Mouse (Mus musculus): ENCODE measurements at regions not wholly inside any gene's neighbourhood (a gene's known extent, or its start where the extent isn't known, plus 50 kb on each side); places are given as distances from the start of the nearest gene placed in this dataset.

GRCm38 (mm10) chr2:166249338-166249950 lies 94.0 kb upstream of the Sulf2 start:
- H3K27ac ChIP-seq (ENCODE audit: insufficient read depth, low read depth, low read length, poor library complexity, severe bottlenecking), result no peak overlapping the region
- no peaks in the 10 kb centered on the region; the same call in 1 of the 2 replicates for H3K36me3 ChIP-seq (ENCODE audit: control insufficient read depth, insufficient read depth, low read length, poor library complexity, severe bottlenecking)
- in situ Hi-C loops (cut with MboI; ENCODE audit: low sequenced_read_pairs in 2 of 2, unreplicated experiment in 2 of 2), result no loop called here
- H3K9me3 ChIP-seq (ENCODE audit: control insufficient read depth, insufficient read depth, low read depth, low read length), result no peaks in the 10 kb centered on the region
- H3K9ac ChIP-seq (ENCODE audit: insufficient read depth, low read depth, low read length, poor library complexity, severe bottlenecking), result no peak overlapping the region
- H3K4me1 ChIP-seq (ENCODE audit: control insufficient read depth in 2 of 2, insufficient read depth in 2 of 2, low read length in 2 of 2, poor library complexity in 1 of 2), result peaks cover 3 to 36% of the 10 kb centered on the region in 2 experiments
- no peak for DNase-seq (ENCODE audit: low read depth, low spot score)
- TF ChIP-seq MAFK (IDR thresholded peaks at IDR 0.05; ENCODE audit: insufficient read depth, low read depth, low read length) (no peak), HCFC1 (IDR thresholded peaks at IDR 0.05; ENCODE audit: borderline replicate concordance, insufficient read depth, low read length) (no peak), CHD2 (IDR thresholded peaks at IDR 0.05; ENCODE audit: low read depth, low read length) (no peak), ZNF384 (IDR thresholded peaks at IDR 0.05; ENCODE audit: low read depth, low read length) (no peak), ZC3H11A (IDR thresholded peaks at IDR 0.05; ENCODE audit: borderline replicate concordance, low read depth, low read length) (no peak)
- no peak overlapping the region for H3K4me3 ChIP-seq (ENCODE audit: insufficient read depth in 1 of 2, low read depth in 1 of 2, low read length in 2 of 2, poor library complexity in 1 of 2, severe bottlenecking in 1 of 2)

- H3K9me3 ChIP-seq (ENCODE audit: control insufficient read depth, insufficient read depth, low read depth, low read length), result no peaks in the 10 kb centered on the region
- peak overlapping the region in 1 of 2 experiments; percentile 23; a peak in 1 of 4 replicates for H3K4me3 ChIP-seq (ENCODE audit: insufficient read depth in 1 of 2, low read depth in 1 of 2, low read length in 2 of 2, poor library complexity in 1 of 2, severe bottlenecking in 1 of 2)
- DNase-seq (ENCODE audit: low read depth, low spot score), result peak; percentile 51
- H3K36me3 ChIP-seq (ENCODE audit: control insufficient read depth, insufficient read depth, low read length, poor library complexity, severe bottlenecking), result no peaks in the 10 kb centered on the region; the same call in 1 of the 2 replicates
- no peak for TF ChIP-seq ZC3H11A (IDR thresholded peaks at IDR 0.05; ENCODE audit: borderline replicate concordance, low read depth, low read length)
- TF ChIP-seq CHD2 (IDR thresholded peaks at IDR 0.05; ENCODE audit: low read depth, low read length), result no peak
- TF ChIP-seq ZNF384 (IDR thresholded peaks at IDR 0.05; ENCODE audit: low read depth, low read length), result no peak
- TF ChIP-seq MAFK (IDR thresholded peaks at IDR 0.05; ENCODE audit: insufficient read depth, low read depth, low read length), result no peak
- in situ Hi-C loops (cut with MboI; ENCODE audit: low sequenced_read_pairs in 2 of 2, unreplicated experiment in 2 of 2), result no loop called here
- H3K27ac ChIP-seq (ENCODE audit: insufficient read depth, low read depth, low read length, poor library complexity, severe bottlenecking), result no peak overlapping the region
- peaks cover 0 to 29% of the 10 kb centered on the region in 2 experiments; a peak in 3 of 4 replicates for H3K4me1 ChIP-seq (ENCODE audit: control insufficient read depth in 2 of 2, insufficient read depth in 2 of 2, low read length in 2 of 2, poor library complexity in 1 of 2)
- H3K9ac ChIP-seq (ENCODE audit: insufficient read depth, low read depth, low read length, poor library complexity, severe bottlenecking), result no peak overlapping the region
Observed at GRCm38 (mm10) chr2:166246401-166247189, 91.1 kb upstream of the Sulf2 start.

GRCm38 (mm10) chr2:166245219-166245618 lies 89.8 kb upstream of the Sulf2 start:
- Histone ChIP-seq H3K27ac (ENCODE audit: insufficient read depth, low read depth, low read length, poor library complexity, severe bottlenecking) (no peak overlapping the region), H3K4me3 (ENCODE audit: insufficient read depth in 1 of 2, low read depth in 1 of 2, low read length in 2 of 2, poor library complexity in 1 of 2, severe bottlenecking in 1 of 2) (no peak overlapping the region), H3K36me3 (ENCODE audit: control insufficient read depth, insufficient read depth, low read length, poor library complexity, severe bottlenecking) (no peaks in the 10 kb centered on the region), H3K4me1 (ENCODE audit: control insufficient read depth in 2 of 2, insufficient read depth in 2 of 2, low read length in 2 of 2, poor library complexity in 1 of 2) (peaks cover 0 to 20% of the 10 kb centered on the region in 2 experiments; a peak in 2 of 4 replicates), H3K9ac (ENCODE audit: insufficient read depth, low read depth, low read length, poor library complexity, severe bottlenecking) (no peak overlapping the region), H3K9me3 (ENCODE audit: control insufficient read depth, insufficient read depth, low read depth, low read length) (no peaks in the 10 kb centered on the region)
- no peak for DNase-seq (ENCODE audit: low read depth, low spot score)
- TF ChIP-seq MAFK (IDR thresholded peaks at IDR 0.05; ENCODE audit: insufficient read depth, low read depth, low read length), result no peak
- no peak for TF ChIP-seq HCFC1 (IDR thresholded peaks at IDR 0.05; ENCODE audit: borderline replicate concordance, insufficient read depth, low read length)
- TF ChIP-seq CHD2 (IDR thresholded peaks at IDR 0.05; ENCODE audit: low read depth, low read length), result no peak
- TF ChIP-seq ZC3H11A (IDR thresholded peaks at IDR 0.05; ENCODE audit: borderline replicate concordance, low read depth, low read length), result no peak
- no peak for TF ChIP-seq ZNF384 (IDR thresholded peaks at IDR 0.05; ENCODE audit: low read depth, low read length)
- in situ Hi-C loops (cut with MboI; ENCODE audit: low sequenced_read_pairs in 2 of 2, unreplicated experiment in 2 of 2), result no loop called here

GRCm38 (mm10) chr2:166242786-166243521 lies 87.5 kb upstream of the Sulf2 start:
- Histone ChIP-seq H3K9me3 (ENCODE audit: control insufficient read depth, insufficient read depth, low read depth, low read length) (no peaks in the 10 kb centered on the region), H3K9ac (ENCODE audit: insufficient read depth, low read depth, low read length, poor library complexity, severe bottlenecking) (no peak overlapping the region), H3K4me1 (ENCODE audit: control insufficient read depth in 2 of 2, insufficient read depth in 2 of 2, low read length in 2 of 2, poor library complexity in 1 of 2) (peaks cover 0 to 16% of the 10 kb centered on the region in 2 experiments; a peak in 2 of 4 replicates), H3K4me3 (ENCODE audit: insufficient read depth in 1 of 2, low read depth in 1 of 2, low read length in 2 of 2, poor library complexity in 1 of 2, severe bottlenecking in 1 of 2) (no peak overlapping the region), H3K36me3 (ENCODE audit: control insufficient read depth, insufficient read depth, low read length, poor library complexity, severe bottlenecking) (no peaks in the 10 kb centered on the region), H3K27ac (ENCODE audit: insufficient read depth, low read depth, low read length, poor library complexity, severe bottlenecking) (no peak overlapping the region)
- DNase-seq (ENCODE audit: low read depth, low spot score), result no peak
- TF ChIP-seq CHD2 (IDR thresholded peaks at IDR 0.05; ENCODE audit: low read depth, low read length) (no peak), ZNF384 (IDR thresholded peaks at IDR 0.05; ENCODE audit: low read depth, low read length) (no peak), MAFK (IDR thresholded peaks at IDR 0.05; ENCODE audit: insufficient read depth, low read depth, low read length) (no peak), HCFC1 (IDR thresholded peaks at IDR 0.05; ENCODE audit: borderline replicate concordance, insufficient read depth, low read length) (no peak), ZC3H11A (IDR thresholded peaks at IDR 0.05; ENCODE audit: borderline replicate concordance, low read depth, low read length) (no peak)
- in situ Hi-C loops (cut with MboI; ENCODE audit: low sequenced_read_pairs in 2 of 2, unreplicated experiment in 2 of 2), result no loop called here
